Mouse (Mus musculus) limb, embryonic 11.5 days (tissue): ENCODE data around the gene Tmem59l. TPM values are rescaled to one million over a fixed set of nuclear protein-coding genes. Genes with fewer than 3 reads are reported as not detected.

Experiments used
- ATAC-seq: fragments of 200-750 bp; cut with Nextera tagmentation; 2 replicates; pipeline ENCODE4 v1.8.0; 2017; ENCODE audit warnings: low read depth; ENCODE audit not compliant: insufficient number of reproducible peaks, low FRiP score, low TSS enrichment
- DNase-seq: peaks from one replicate; pipeline ENCODE4 v3.0.0-alpha.2; 2015; ENCODE audit warnings: low spot score
- H3K27ac ChIP-seq: fragments of 300-500 bp; sonication (generic); replicated peaks from 2 replicates; pipeline ENCODE4 v1.5.1; 2014; ENCODE audit warnings: low read depth, mild to moderate bottlenecking, low read length
- H3K27me3 ChIP-seq: fragments of 300-500 bp; sonication (generic); 2 replicates; pipeline ENCODE4 v1.6.1; 2014; ENCODE audit warnings: mild to moderate bottlenecking, low read length, mixed read lengths; ENCODE audit not compliant: control insufficient read depth, insufficient read depth
- H3K36me3 ChIP-seq: fragments of 300-500 bp; sonication (generic); 2 replicates; pipeline ENCODE4 v1.6.1; 2014; ENCODE audit warnings: mild to moderate bottlenecking, low read length, moderate library complexity, mixed read lengths; ENCODE audit not compliant: control insufficient read depth, insufficient read depth
- H3K4me1 ChIP-seq: fragments of 300-500 bp; sonication (generic); 2 replicates; pipeline ENCODE4 v1.6.1; 2014; ENCODE audit warnings: low read length, mixed read lengths; ENCODE audit not compliant: control insufficient read depth, insufficient read depth
- H3K4me2 ChIP-seq: fragments of 300-500 bp; sonication (generic); 2 replicates; pipeline ENCODE4 v1.6.1; 2014; ENCODE audit warnings: low read depth, mild to moderate bottlenecking, moderate library complexity; ENCODE audit not compliant: severe bottlenecking
- H3K4me3 ChIP-seq: fragments of 300-500 bp; sonication (generic); 2 replicates; pipeline ENCODE4 v1.5.1; 2014; ENCODE audit warnings: low read depth, low read length
- H3K9ac ChIP-seq: fragments of 300-500 bp; sonication (generic); 2 replicates; pipeline ENCODE4 v1.6.1; 2014; ENCODE audit warnings: mild to moderate bottlenecking, low read length
- H3K9me3 ChIP-seq: fragments of 300-500 bp; sonication (generic); 2 replicates; pipeline ENCODE4 v1.6.1; 2016; ENCODE audit warnings: low read length; ENCODE audit not compliant: control insufficient read depth
- WGBS: fragments of 180-500 bp; shearing (Covaris S2); extraction: QIAGEN DNeasy Blood & Tissue Kit; methylation state at CpG from one replicate; pipeline ENCODE4 v1.1.7; 2014; 5-methylcytosine and 5-hydroxymethylcytosine counted together
- polyA plus RNA-seq: library from polyadenylated mRNA; unstranded; fragments of >200 nt; fragmentation: Nextera tagmentation; extraction: Ambion mirVana; gene quantifications from 2 replicates; pipeline ENCODE4 v1.2.1, GENCODE M21; 2014

The Tmem59l gene
- polyA plus RNA-seq, 1 experiment from 2014 or later, result 20.0 TPM

GRCm38 (mm10) chr8:70466305-70466704 lies 20.9 kb downstream of the Tmem59l start:
- no peak overlapping the region for H3K27ac ChIP-seq
- H3K4me3 ChIP-seq, result no peak overlapping the region
- H3K36me3 ChIP-seq, result 0 out of 2 replicates have a peak, but pooled peaks cover 2% of the 10 kb centered on the region
- no peak overlapping the region for H3K9ac ChIP-seq
- WGBS, result 91% methylated on average over 4 of the region's 4 CpGs
- DNase-seq (no peak), ATAC-seq (no peak)
- no peaks in the 10 kb centered on the region for H3K9me3 ChIP-seq
- H3K27me3 ChIP-seq, result no peaks in the 10 kb centered on the region
- no peak overlapping the region for H3K4me2 ChIP-seq
- peaks cover 14% of the 10 kb centered on the region for H3K4me1 ChIP-seq

- Histone ChIP-seq H3K4me1 (peaks cover 15% of the 10 kb centered on the region), H3K4me3 (no peak overlapping the region), H3K36me3 (0 out of 2 replicates have a peak, but pooled peaks cover 2% of the 10 kb centered on the region), H3K4me2 (no peak overlapping the region), H3K9ac (no peak overlapping the region), H3K27me3 (no peaks in the 10 kb centered on the region), H3K27ac (no peak overlapping the region), H3K9me3 (no peaks in the 10 kb centered on the region)
- WGBS, result 94% methylated on average over 4 of the region's 4 CpGs
- ATAC-seq (no peak), DNase-seq (no peak)
These were observed 21.5 kb downstream of the Tmem59l start for GRCm38 (mm10) chr8:70465701-70466100.

- H3K9ac ChIP-seq, result no peak overlapping the region
- no peaks in the 10 kb centered on the region for H3K27me3 ChIP-seq
- no peaks in the 10 kb centered on the region for H3K9me3 ChIP-seq
- 92% methylated on average over 6 of the region's 6 CpGs for WGBS
- no peak overlapping the region for H3K4me2 ChIP-seq
- peaks cover 15% of the 10 kb centered on the region for H3K4me1 ChIP-seq
- no peak overlapping the region for H3K27ac ChIP-seq
- 0 out of 2 replicates have a peak, but pooled peaks cover 2% of the 10 kb centered on the region for H3K36me3 ChIP-seq
- ATAC-seq (no peak), DNase-seq (no peak)
- no peak overlapping the region for H3K4me3 ChIP-seq
These were observed 23.0 kb downstream of the Tmem59l start for GRCm38 (mm10) chr8:70464162-70464561.

DNA sequence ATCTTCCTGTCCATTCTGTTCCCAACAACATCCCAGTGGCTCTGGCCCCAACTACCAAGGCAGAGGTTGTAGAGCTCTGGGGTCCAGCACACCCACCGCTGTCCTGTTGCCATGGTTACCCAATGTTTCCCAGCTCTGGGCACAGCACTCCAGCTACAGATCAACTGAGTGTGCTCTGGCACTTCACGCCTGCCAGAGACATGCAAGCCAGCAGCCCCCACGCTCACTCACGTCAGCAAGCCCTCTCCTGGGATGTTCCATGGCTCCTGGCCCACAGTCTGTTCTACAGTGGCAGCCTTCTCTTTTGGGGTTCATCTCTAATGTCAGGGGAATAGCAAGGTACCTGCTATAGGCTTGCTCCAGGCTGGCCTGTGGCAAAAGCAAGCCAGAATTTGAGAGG lies 23.9 kb downstream of the Tmem59l start:
- peaks cover 15% of the 10 kb centered on the region for H3K4me1 ChIP-seq
- ATAC-seq (no peak), DNase-seq (no peak)
- no peaks in the 10 kb centered on the region for H3K27me3 ChIP-seq
- 85% methylated on average over 4 of the region's 4 CpGs for WGBS
- no peak overlapping the region for H3K9ac ChIP-seq
- H3K36me3 ChIP-seq, result 0 out of 2 replicates have a peak, but pooled peaks cover 2% of the 10 kb centered on the region
- no peak overlapping the region for H3K27ac ChIP-seq
- no peaks in the 10 kb centered on the region for H3K9me3 ChIP-seq
- no peak overlapping the region for H3K4me2 ChIP-seq
- H3K4me3 ChIP-seq, result no peak overlapping the region

GRCm38 (mm10) chr8:70462516-70462813 lies 24.7 kb downstream of the Tmem59l start:
- no peak overlapping the region for H3K9ac ChIP-seq
- DNase-seq (no peak), ATAC-seq (no peak)
- H3K4me2 ChIP-seq, result no peak overlapping the region
- H3K4me1 ChIP-seq, result peaks cover 15% of the 10 kb centered on the region
- no peak overlapping the region for H3K27ac ChIP-seq
- no peak overlapping the region for H3K4me3 ChIP-seq
- WGBS, result 66% methylated on average over 8 of the region's 8 CpGs
- H3K27me3 ChIP-seq, result no peaks in the 10 kb centered on the region
- no peaks in the 10 kb centered on the region for H3K9me3 ChIP-seq
- 0 out of 2 replicates have a peak, but pooled peaks cover 2% of the 10 kb centered on the region for H3K36me3 ChIP-seq

- Histone ChIP-seq H3K27ac (no peak overlapping the region), H3K4me2 (no peak overlapping the region), H3K9ac (no peak overlapping the region), H3K9me3 (no peaks in the 10 kb centered on the region), H3K4me1 (peaks cover 11% of the 10 kb centered on the region), H3K36me3 (0 out of 2 replicates have a peak, but pooled peaks cover 2% of the 10 kb centered on the region), H3K27me3 (no peaks in the 10 kb centered on the region), H3K4me3 (no peak overlapping the region)
- no peak for DNase-seq
- 81% methylated on average over 16 of the region's 16 CpGs for WGBS
- no peak for ATAC-seq
These were observed 25.2 kb downstream of the Tmem59l start for GRCm38 (mm10) chr8:70461765-70462515.

- ATAC-seq (no peak), DNase-seq (no peak)
- H3K27me3 ChIP-seq, result no peaks in the 10 kb centered on the region
- H3K9me3 ChIP-seq, result no peaks in the 10 kb centered on the region
- H3K4me2 ChIP-seq, result no peak overlapping the region
- no peak overlapping the region for H3K9ac ChIP-seq
- H3K4me3 ChIP-seq, result no peak overlapping the region
- H3K36me3 ChIP-seq, result no peaks in the 10 kb centered on the region
- H3K27ac ChIP-seq, result no peak overlapping the region
- peaks cover 11% of the 10 kb centered on the region for H3K4me1 ChIP-seq
- 80% methylated on average over 9 of the region's 9 CpGs for WGBS
These were observed 26.6 kb downstream of the Tmem59l start for GRCm38 (mm10) chr8:70460606-70461005.

DNA sequence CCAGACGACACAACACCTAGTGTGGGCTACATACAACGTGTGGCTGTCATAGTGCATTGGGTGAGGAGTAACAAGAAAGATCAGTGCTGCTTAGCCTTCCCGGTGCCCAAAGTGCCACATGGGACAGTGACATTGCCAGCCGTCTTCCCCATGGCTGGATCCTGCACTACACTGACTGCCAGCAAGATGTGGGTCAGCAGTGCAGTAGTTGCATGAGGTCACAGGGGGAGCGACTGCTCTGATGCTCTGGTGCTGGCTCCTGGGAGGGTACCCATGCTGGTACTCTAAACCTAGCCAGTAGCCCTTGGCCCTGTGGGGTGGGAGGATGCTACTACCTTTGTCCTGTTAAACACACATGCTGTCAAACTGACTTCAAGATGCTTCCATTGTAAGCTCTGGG lies 27.0 kb downstream of the Tmem59l start:
- Histone ChIP-seq H3K4me3 (no peak overlapping the region), H3K4me1 (peaks cover 11% of the 10 kb centered on the region), H3K9me3 (no peaks in the 10 kb centered on the region), H3K27ac (no peak overlapping the region), H3K36me3 (no peaks in the 10 kb centered on the region), H3K9ac (no peak overlapping the region), H3K27me3 (no peaks in the 10 kb centered on the region), H3K4me2 (no peak overlapping the region)
- DNase-seq, result no peak
- ATAC-seq, result no peak
- 92% methylated on average over 5 of the region's 5 CpGs for WGBS

GRCm38 (mm10) chr8:70459636-70460035 lies 27.5 kb downstream of the Tmem59l start:
- ATAC-seq (no peak), DNase-seq (no peak)
- Histone ChIP-seq H3K4me1 (peaks cover 11% of the 10 kb centered on the region), H3K27ac (no peak overlapping the region), H3K27me3 (no peaks in the 10 kb centered on the region), H3K36me3 (no peaks in the 10 kb centered on the region), H3K4me2 (no peak overlapping the region), H3K9ac (no peak overlapping the region), H3K9me3 (no peaks in the 10 kb centered on the region), H3K4me3 (no peak overlapping the region)
- WGBS, result 97% methylated on average over 2 of the region's 2 CpGs
